Mouse (Mus musculus) kidney, adult 2 months (tissue): ENCODE data around the gene Abcg4.

ENCODE experiments used
- CTCF ChIP-seq: fragments of 200-500 bp; conservative IDR thresholded peaks from 2 replicates; pipeline ENCODE4 v1.5.1; 2011; ENCODE audit warnings: low read depth, mild to moderate bottlenecking, control low read depth, low read length, moderate library complexity, mixed read lengths; ENCODE audit not compliant: insufficient read depth, insufficient read length
- POLR2A ChIP-seq: fragments of 200-500 bp; IDR thresholded peaks from one replicate; pipeline ENCODE4 v1.6.1; 2011; ENCODE audit warnings: low read depth, low read length, control low read depth

DNA sequence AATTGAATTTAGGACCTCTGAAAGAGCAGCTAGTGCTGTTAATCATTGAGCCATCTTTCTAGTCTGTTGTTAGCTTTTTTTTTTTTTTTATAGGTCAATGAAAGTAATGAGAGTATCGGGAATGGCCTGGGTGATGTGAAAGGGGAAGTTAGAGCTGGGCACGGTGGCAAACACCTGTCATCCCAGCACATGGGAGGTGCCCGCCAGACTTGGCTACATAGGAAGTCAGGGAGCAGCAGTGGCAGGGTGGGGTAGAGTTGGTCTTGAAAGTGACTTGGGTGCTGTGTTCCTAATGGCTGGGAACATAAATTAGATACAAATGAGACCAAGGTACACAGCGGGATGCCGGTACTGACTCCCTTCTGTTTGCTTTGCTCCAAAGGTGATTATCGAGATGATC, 42.3 kb upstream of the Abcg4 start:
- TF ChIP-seq CTCF (no peak), POLR2A (no peak)
